Mouse (Mus musculus) hindbrain, embryonic 10.5 days (tissue): ENCODE data around the gene Pold1. TPM values are rescaled to one million over a fixed set of nuclear protein-coding genes. Genes with fewer than 3 reads are reported as not detected.

Experiments used
- DNase-seq: peaks from one replicate; pipeline ENCODE4 v3.0.0-alpha.2; 2017; ENCODE audit warnings: low spot score
- H3K27ac ChIP-seq: fragments of 300-500 bp; sonication (generic); 2 replicates; pipeline ENCODE4 v1.5.1; 2016; ENCODE audit warnings: mild to moderate bottlenecking, moderate library complexity
- H3K27me3 ChIP-seq: fragments of 300-500 bp; sonication (generic); 2 replicates; pipeline ENCODE4 v1.6.1; 2016; ENCODE audit warnings: mild to moderate bottlenecking; ENCODE audit not compliant: poor library complexity, insufficient read depth, severe bottlenecking
- H3K36me3 ChIP-seq: fragments of 300-500 bp; sonication (generic); 2 replicates; pipeline ENCODE4 v1.6.1; 2016; ENCODE audit warnings: mild to moderate bottlenecking, moderate library complexity
- H3K4me1 ChIP-seq: fragments of 300-500 bp; sonication (generic); replicated peaks from 2 replicates; pipeline ENCODE4 v1.6.1; 2016; ENCODE audit warnings: mild to moderate bottlenecking
- H3K4me3 ChIP-seq: fragments of 300-500 bp; sonication (generic); 2 replicates; pipeline ENCODE4 v1.5.1; 2016; ENCODE audit warnings: mild to moderate bottlenecking, moderate library complexity
- H3K9me3 ChIP-seq: fragments of 300-500 bp; sonication (generic); 2 replicates; pipeline ENCODE4 v1.6.1; 2016; ENCODE audit warnings: mild to moderate bottlenecking, moderate library complexity
- WGBS: fragments of 180-500 bp; shearing (Covaris S2); methylation state at CpG from one replicate; pipeline ENCODE4 v1.1.7; 2016; 5-methylcytosine and 5-hydroxymethylcytosine counted together
- polyA plus RNA-seq: library from polyadenylated mRNA; unstranded; fragments of >200 nt; fragmentation: Nextera tagmentation; extraction: Ambion mirVana; gene quantifications from 2 replicates; pipeline ENCODE4 v1.2.1, GENCODE M21; 2016

The Pold1 gene
- polyA plus RNA-seq, 1 experiment from 2014 or later: 133 TPM

- no peaks in the 10 kb centered on the region for H3K9me3 ChIP-seq
- no peaks in the 10 kb centered on the region for H3K27me3 ChIP-seq
- DNase-seq: no peak
- no peak overlapping the region for H3K4me3 ChIP-seq
- WGBS: 95% methylated on average over 27 of the region's 27 CpGs
- no peak overlapping the region for H3K27ac ChIP-seq
- 0 out of 2 replicates have a peak, but pooled peaks cover 3% of the 10 kb centered on the region for H3K4me1 ChIP-seq
- peaks cover 89% of the 10 kb centered on the region for H3K36me3 ChIP-seq
Observed at GRCm38 (mm10) chr7:44535657-44536589, 12.7 kb downstream of the Pold1 start.

- 91% methylated on average over 19 of the region's 19 CpGs for WGBS
- Histone ChIP-seq H3K27me3 (peaks cover 4% of the 10 kb centered on the region; the same call in 1 of the 2 replicates), H3K4me3 (no peak overlapping the region), H3K4me1 (0 out of 2 replicates have a peak, but pooled peaks cover 3% of the 10 kb centered on the region), H3K9me3 (no peaks in the 10 kb centered on the region), H3K27ac (no peak overlapping the region), H3K36me3 (peaks cover 79% of the 10 kb centered on the region)
- DNase-seq: no peak
Observed at GRCm38 (mm10) chr7:44534656-44535441, 13.8 kb downstream of the Pold1 start.

- no peak for DNase-seq
- Histone ChIP-seq H3K4me1 (peaks cover 8% of the 10 kb centered on the region; the same call in 1 of the 2 replicates), H3K9me3 (no peaks in the 10 kb centered on the region), H3K27me3 (peaks cover 10% of the 10 kb centered on the region; the same call in 1 of the 2 replicates), H3K36me3 (peaks cover 72% of the 10 kb centered on the region), H3K4me3 (no peak overlapping the region), H3K27ac (no peak overlapping the region)
- WGBS: 90% methylated on average over 13 of the region's 13 CpGs
Observed at GRCm38 (mm10) chr7:44534242-44534641, 14.4 kb downstream of the Pold1 start.

- WGBS: 81% methylated on average over 12 of the region's 12 CpGs
- H3K4me1 ChIP-seq: peaks cover 14% of the 10 kb centered on the region
- no peaks in the 10 kb centered on the region for H3K9me3 ChIP-seq
- no peak for DNase-seq
- H3K36me3 ChIP-seq: peaks cover 67% of the 10 kb centered on the region
- no peak overlapping the region for H3K4me3 ChIP-seq
- peaks cover 16% of the 10 kb centered on the region for H3K27me3 ChIP-seq
- no peak overlapping the region for H3K27ac ChIP-seq
Observed at GRCm38 (mm10) chr7:44533746-44534045, 15.0 kb downstream of the Pold1 start.

- Histone ChIP-seq H3K36me3 (peaks cover 61% of the 10 kb centered on the region), H3K4me1 (peaks cover 17% of the 10 kb centered on the region), H3K27ac (no peak overlapping the region), H3K9me3 (no peaks in the 10 kb centered on the region), H3K27me3 (peaks cover 22% of the 10 kb centered on the region), H3K4me3 (no peak overlapping the region)
- no peak for DNase-seq
- WGBS: 89% methylated on average over 29 of the region's 29 CpGs
Observed at GRCm38 (mm10) chr7:44532918-44533745, 15.5 kb downstream of the Pold1 start.

- Histone ChIP-seq H3K4me3 (no peak within 1 kb of the TSS), H3K27ac (no peak within 1 kb of the TSS), H3K9me3 (no peaks in the 10 kb centered on the region), H3K36me3 (peaks cover 51% of the 10 kb centered on the region), H3K4me1 (peaks cover 25% of the 10 kb centered on the region), H3K27me3 (peaks cover 31% of the 10 kb centered on the region)
- DNase-seq: no peak
- WGBS: 79% methylated on average over 4 of the region's 4 CpGs
Observed at GRCm38 (mm10) chr7:44531946-44532732, 16.5 kb downstream of the Pold1 start, which contains the start of gene Spib. Gene Spib (minus strand): TSS chr7:44532071.

- no peak overlapping the region for H3K27ac ChIP-seq
- peaks cover 42% of the 10 kb centered on the region for H3K36me3 ChIP-seq
- no peak overlapping the region for H3K4me3 ChIP-seq
- peaks cover 41% of the 10 kb centered on the region for H3K27me3 ChIP-seq
- H3K4me1 ChIP-seq: peaks cover 25% of the 10 kb centered on the region
- no peaks in the 10 kb centered on the region for H3K9me3 ChIP-seq
- 58% methylated on average over 5 of the region's 5 CpGs for WGBS
- DNase-seq: no peak
Observed at GRCm38 (mm10) chr7:44531207-44531606, 17.4 kb downstream of the Pold1 start.

- WGBS: 80% methylated on average over 3 of the region's 3 CpGs
- peaks cover 26% of the 10 kb centered on the region for H3K4me1 ChIP-seq
- DNase-seq: no peak
- H3K36me3 ChIP-seq: peaks cover 35% of the 10 kb centered on the region
- H3K9me3 ChIP-seq: no peaks in the 10 kb centered on the region
- peaks cover 48% of the 10 kb centered on the region for H3K27me3 ChIP-seq
- no peak overlapping the region for H3K4me3 ChIP-seq
- H3K27ac ChIP-seq: no peak overlapping the region
Observed at GRCm38 (mm10) chr7:44530507-44530906, 18.1 kb downstream of the Pold1 start.

- 65% methylated on average over 5 of the region's 5 CpGs for WGBS
- no peak for DNase-seq
- peaks cover 58% of the 10 kb centered on the region for H3K27me3 ChIP-seq
Observed at GRCm38 (mm10) chr7:44529518-44529917, 19.1 kb downstream of the Pold1 start.

GRCm38 (mm10) chr7:44527483-44528398 lies 20.9 kb downstream of the Pold1 start:
- H3K27me3 ChIP-seq: peaks cover 75% of the 10 kb centered on the region
- H3K4me1 ChIP-seq: peaks cover 39% of the 10 kb centered on the region
- peak overlapping the region; percentile 50 for H3K4me3 ChIP-seq
- DNase-seq: peak; percentile 71
- H3K9me3 ChIP-seq: no peaks in the 10 kb centered on the region
- 7% methylated on average over 40 of the region's 40 CpGs for whole genome bisulfite sequencing
- H3K36me3 ChIP-seq: peaks cover 7% of the 10 kb centered on the region
- peak overlapping the region; percentile 37 for H3K27ac ChIP-seq

More at GRCm38 (mm10) chr7:44529518-44529917, 19.1 kb downstream of the Pold1 start:
- H3K4me3 ChIP-seq: no peak overlapping the region
- peaks cover 25% of the 10 kb centered on the region for H3K36me3 ChIP-seq
- peaks cover 36% of the 10 kb centered on the region for H3K4me1 ChIP-seq
- H3K27ac ChIP-seq: no peak overlapping the region
- no peaks in the 10 kb centered on the region for H3K9me3 ChIP-seq
